Mouse (Mus musculus) retina, postnatal 1 day (tissue): ENCODE measurements around the gene Gcm2.
A peak's percentile ranks its signal among the peaks of the same experiment; 100 is the strongest.

Experiments used
- DNase-seq: peaks from one replicate; pipeline ENCODE4 v3.0.0-alpha.2; 2012

Gene Gcm2

GRCm38 (mm10) chr13:41110935-41111334, at the start of gene Gcm2:
Gene Gcm2 (minus strand): TSS chr13:41111035.
- DNase-seq, result no peak

GRCm38 (mm10) chr13:41158426-41158825, 47.6 kb upstream of the Gcm2 start:
- no peak for DNase-seq

- DNase-seq, result no peak
Observed at GRCm38 (mm10) chr13:41153146-41153545, 42.3 kb upstream of the Gcm2 start.

GRCm38 (mm10) chr13:41146271-41146670, 35.4 kb upstream of the Gcm2 start:
- peak; percentile 71 for DNase-seq

- DNase-seq, result no peak
Observed at GRCm38 (mm10) chr13:41145433-41145970, 34.7 kb upstream of the Gcm2 start.

GRCm38 (mm10) chr13:41134901-41135300, 24.1 kb upstream of the Gcm2 start:
- DNase-seq, result peak; percentile 82

GRCm38 (mm10) chr13:41129061-41129460, 18.2 kb upstream of the Gcm2 start:
- DNase-seq, result no peak

GRCm38 (mm10) chr13:41128326-41128725, 17.5 kb upstream of the Gcm2 start:
- no peak for DNase-seq

- DNase-seq, result no peak
Observed at GRCm38 (mm10) chr13:41123666-41124225, 12.9 kb upstream of the Gcm2 start.

- DNase-seq, result no peak
Observed at GRCm38 (mm10) chr13:41119152-41119945, 8.5 kb upstream of the Gcm2 start.

- no peak for DNase-seq
Observed at GRCm38 (mm10) chr13:41113940-41114339, 3.1 kb upstream of the Gcm2 start, which contains the start of gene Sycp2l. Gene Sycp2l (plus strand): TSS chr13:41114307.

GRCm38 (mm10) chr13:41105541-41105940, 5.3 kb downstream of the Gcm2 start:
- DNase-seq, result no peak

- no peak for DNase-seq
Observed at GRCm38 (mm10) chr13:41103841-41104525, 6.9 kb downstream of the Gcm2 start.

- DNase-seq, result no peak
Observed at GRCm38 (mm10) chr13:41100031-41100430, 10.8 kb downstream of the Gcm2 start.

GRCm38 (mm10) chr13:41098325-41098724, 12.5 kb downstream of the Gcm2 start:
- DNase-seq, result no peak

GRCm38 (mm10) chr13:41097324-41098058, 13.3 kb downstream of the Gcm2 start:
- DNase-seq, result no peak

- DNase-seq, result peak; percentile 34
Observed at GRCm38 (mm10) chr13:41094160-41094559, 16.7 kb downstream of the Gcm2 start.

GRCm38 (mm10) chr13:41091271-41091670, 19.6 kb downstream of the Gcm2 start:
- no peak for DNase-seq

- no peak for DNase-seq
Observed at GRCm38 (mm10) chr13:41088746-41089145, 22.1 kb downstream of the Gcm2 start.

- DNase-seq, result peak; percentile 46
Observed at GRCm38 (mm10) chr13:41085140-41085539, 25.7 kb downstream of the Gcm2 start.

GRCm38 (mm10) chr13:41084521-41084920, 26.3 kb downstream of the Gcm2 start:
- no peak for DNase-seq

- DNase-seq, result no peak
Observed at GRCm38 (mm10) chr13:41080700-41081099, 30.1 kb downstream of the Gcm2 start.

GRCm38 (mm10) chr13:41079859-41080258, 31.0 kb downstream of the Gcm2 start:
- no peak for DNase-seq
